17 mouse cellular contexts compared by ENCODE assay signal in the genomic region with DNA sequence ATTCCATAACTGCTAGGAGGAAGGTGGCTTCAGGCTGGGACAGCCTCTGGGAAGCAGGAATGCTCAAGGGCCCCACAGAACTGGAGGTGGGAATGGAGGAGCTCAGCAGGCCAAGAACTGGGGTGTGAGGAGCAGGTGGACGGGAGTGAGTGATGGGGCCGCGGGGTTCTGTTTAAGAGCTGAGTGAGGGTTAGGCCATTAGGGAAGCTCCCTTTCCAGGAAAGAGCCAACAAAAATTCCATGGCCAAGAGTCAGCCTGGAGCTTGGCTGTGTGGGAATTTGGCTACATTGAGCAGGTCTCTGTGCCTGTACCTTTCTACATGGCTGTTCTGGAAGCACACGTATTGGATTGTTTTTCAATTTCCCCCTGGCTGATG.
A peak's percentile ranks its signal among the peaks of the same experiment; 100 is the strongest.
DNase-seq lines count a peak whose midpoint lies in the region; ATAC-seq and TF ChIP-seq lines count a peak whose summit lies in the region.
"Had no signal": no experiment of that assay in that cellular context is flagged by ENCODE, and none has a peak within 500 bp of the region (broad histone marks: within the 10 kb centered on the region; RNA-seq: fewer than 3 reads in every experiment).

No protein-coding gene starts in this region.

- TF ChIP-seq CTCF in lung, postnatal 0 days (IDR thresholded peaks at IDR 0.05): no peak

- no peaks in the 10 kb centered on the region for H3K27me3 ChIP-seq in limb, embryonic 14.5 days (ENCODE audit: control insufficient read depth, insufficient read depth, low read length)
- H3K27me3 ChIP-seq in limb, embryonic 10.5 days (ENCODE audit: low read depth, poor library complexity, severe bottlenecking): no peaks in the 10 kb centered on the region
- no peaks in the 10 kb centered on the region for H3K27me3 ChIP-seq in lung, postnatal 0 days (replicated peaks; ENCODE audit: insufficient read depth, low read length)
- H3K27me3 ChIP-seq: embryonic facial prominence, embryonic 13.5 days; forebrain, embryonic 12.5 days; hindbrain, embryonic 12.5 days had no signal

- ATAC-seq in limb, embryonic 14.5 days (ENCODE audit: low FRiP score, low read depth): 0 out of 2 replicates have a peak, but pooled peaks have one; percentile 23
- ATAC-seq in lung, postnatal 0 days: no peak
- ATAC-seq: forebrain, embryonic 16.5 days; hindbrain, embryonic 16.5 days; inflammation-experienced regulatory T-cells, adult 6 months had no signal

- H3K27ac ChIP-seq in limb, embryonic 14.5 days (replicated peaks; ENCODE audit: low read depth, low read length): no peak overlapping the region
- H3K27ac ChIP-seq in limb, embryonic 10.5 days: no peak overlapping the region
- H3K27ac ChIP-seq in lung, postnatal 0 days (ENCODE audit: low read length): peak overlapping the region; percentile 47
- H3K27ac ChIP-seq: embryonic facial prominence, embryonic 13.5 days; forebrain, embryonic 12.5 days; hindbrain, embryonic 12.5 days had no signal

- H3K4me3 ChIP-seq in limb, embryonic 14.5 days (replicated peaks; ENCODE audit: low read length): no peak overlapping the region
- no peak overlapping the region for H3K4me3 ChIP-seq in limb, embryonic 10.5 days
- no peak overlapping the region for H3K4me3 ChIP-seq in lung, postnatal 0 days (ENCODE audit: low read depth, low read length)
- H3K4me3 ChIP-seq: embryonic facial prominence, embryonic 13.5 days; forebrain, embryonic 12.5 days; hindbrain, embryonic 12.5 days had no signal

- no peaks in the 10 kb centered on the region for H3K36me3 ChIP-seq in limb, embryonic 14.5 days (ENCODE audit: control insufficient read depth, insufficient read depth, low read length)
- no peaks in the 10 kb centered on the region for H3K36me3 ChIP-seq in limb, embryonic 10.5 days
- no peaks in the 10 kb centered on the region for H3K36me3 ChIP-seq in lung, postnatal 0 days (ENCODE audit: insufficient read depth, low read length)
- H3K36me3 ChIP-seq: embryonic facial prominence, embryonic 13.5 days; forebrain, embryonic 12.5 days; hindbrain, embryonic 12.5 days had no signal

- TF ChIP-seq EP300 in lung, postnatal 0 days (IDR thresholded peaks at IDR 0.05): no peak

- no peaks in the 10 kb centered on the region for H3K9me3 ChIP-seq in limb, embryonic 14.5 days (ENCODE audit: control insufficient read depth, low read length)
- no peaks in the 10 kb centered on the region for H3K9me3 ChIP-seq in limb, embryonic 10.5 days (replicated peaks)
- H3K9me3 ChIP-seq in lung, postnatal 0 days (ENCODE audit: low read length): peaks cover 5% of the 10 kb centered on the region; the same call in 1 of the 2 replicates
- H3K9me3 ChIP-seq: forebrain, embryonic 12.5 days; hindbrain, embryonic 12.5 days had no signal

- intact Hi-C loops in heart, postnatal 25 days (cut with DNase I): no loop called here

- peak; percentile 91 for DNase-seq in heart, adult 11 months
- DNase-seq in heart, postnatal 25 days (ENCODE audit: low spot score): no peak
- no peak for DNase-seq in limb, embryonic 14.5 days (ENCODE audit: low spot score)
- DNase-seq in limb, embryonic 10.5 days (ENCODE audit: low spot score): no peak
- no peak for DNase-seq in lung, postnatal 0 days (ENCODE audit: low spot score)
- no peak for DNase-seq in lung, postnatal 14 days
- DNase-seq: adrenal gland, postnatal 25 days; cerebellum, adult 18-20 months; cerebellum, adult 9-11 months; cerebellum, postnatal 36 days had no signal

- no peaks in the 10 kb centered on the region for H3K4me1 ChIP-seq in limb, embryonic 14.5 days (ENCODE audit: control insufficient read depth, insufficient read depth, low read length)
- H3K4me1 ChIP-seq in limb, embryonic 10.5 days: no peaks in the 10 kb centered on the region
- H3K4me1 ChIP-seq in lung, postnatal 0 days (ENCODE audit: insufficient read depth, low read depth, low read length): no peaks in the 10 kb centered on the region
- H3K4me1 ChIP-seq: embryonic facial prominence, embryonic 13.5 days; forebrain, embryonic 12.5 days; hindbrain, embryonic 12.5 days had no signal

- no peak overlapping the region for H3K4me2 ChIP-seq in limb, embryonic 14.5 days (replicated peaks; ENCODE audit: low read depth, low read length, severe bottlenecking)
- H3K4me2 ChIP-seq in lung, postnatal 0 days (replicated peaks; ENCODE audit: low read depth, low read length): no peak overlapping the region
- H3K4me2 ChIP-seq: embryonic facial prominence, embryonic 13.5 days; forebrain, embryonic 12.5 days; heart, embryonic 11.5 days; hindbrain, embryonic 12.5 days had no signal

- no peak overlapping the region for H3K9ac ChIP-seq in limb, embryonic 14.5 days (ENCODE audit: low read depth, low read length, severe bottlenecking)
- H3K9ac ChIP-seq in lung, postnatal 0 days (replicated peaks; ENCODE audit: low read depth): no peak overlapping the region
- H3K9ac ChIP-seq: embryonic facial prominence, embryonic 13.5 days; forebrain, embryonic 12.5 days; hindbrain, embryonic 12.5 days had no signal

- TF ChIP-seq POLR2A in limb, embryonic 14.5 days (IDR thresholded peaks at IDR 0.05; ENCODE audit: borderline replicate concordance, extremely low read depth, insufficient read depth, insufficient read length): no peak

- 68% methylated on average over 4 of the region's 4 CpGs for WGBS in limb, embryonic 14.5 days
- 88% methylated on average over 4 of the region's 4 CpGs for WGBS in limb, embryonic 10.5 days
- WGBS in lung, postnatal 0 days: 80% methylated on average over 4 of the region's 4 CpGs
